Mouse (Mus musculus): ENCODE measurements around the gene Tmprss5.

Gene Tmprss5

DNA sequence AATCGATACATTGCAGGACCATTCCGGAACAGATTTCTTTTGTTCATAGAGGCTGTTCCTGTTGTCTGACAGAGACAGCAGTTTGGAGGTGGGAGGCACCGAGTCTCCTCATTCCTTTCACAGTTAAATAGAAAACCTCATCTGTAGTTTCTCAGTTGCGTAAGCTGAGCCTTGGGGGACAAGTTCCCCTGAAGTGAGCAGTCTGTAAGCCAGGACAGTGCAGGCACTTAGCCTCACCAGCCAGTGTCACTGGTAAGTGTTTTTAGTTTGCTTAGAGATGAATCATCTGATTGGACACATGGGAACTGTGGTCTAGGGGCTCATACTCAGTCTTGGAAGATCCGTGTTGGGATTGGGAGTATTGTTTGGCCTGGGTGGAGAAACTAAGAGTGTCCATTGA is at the start of gene Tmprss5:
Tmprss5 (plus strand) TSS at position 154 of the 400 bp plus-strand sequence.
- no peak for DNase-seq

- DNase-seq = no peak
Measured at GRCm38 (mm10) chr9:49034764-49035163, 46.3 kb upstream of the Tmprss5 start.

- DNase-seq = no peak
Measured at GRCm38 (mm10) chr9:49050901-49051300, 30.2 kb upstream of the Tmprss5 start.

DNA sequence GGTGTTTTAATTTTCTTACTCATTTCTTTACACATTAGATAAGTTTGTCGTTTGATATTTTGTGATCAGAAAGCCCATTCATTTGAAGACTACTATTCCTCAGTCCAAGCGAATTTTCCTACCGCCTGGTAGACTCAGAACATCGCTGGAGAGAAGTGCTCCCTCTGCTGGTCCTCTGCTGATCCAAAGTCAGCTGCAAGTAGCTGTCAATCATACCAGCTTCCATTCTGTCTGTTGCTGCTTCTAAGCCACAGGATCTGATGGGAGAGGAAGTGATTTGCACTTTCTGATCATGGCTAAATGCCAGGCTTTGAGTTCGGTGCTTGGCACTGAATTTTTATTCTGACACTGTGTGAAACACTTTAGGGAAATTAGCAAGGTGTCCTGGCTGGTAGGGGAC is 29.7 kb upstream of the Tmprss5 start:
- peak in 1 of 2 experiments; percentile 16 for DNase-seq

GRCm38 (mm10) chr9:49054028-49054427 is 27.0 kb upstream of the Tmprss5 start:
- no peak for DNase-seq

DNA sequence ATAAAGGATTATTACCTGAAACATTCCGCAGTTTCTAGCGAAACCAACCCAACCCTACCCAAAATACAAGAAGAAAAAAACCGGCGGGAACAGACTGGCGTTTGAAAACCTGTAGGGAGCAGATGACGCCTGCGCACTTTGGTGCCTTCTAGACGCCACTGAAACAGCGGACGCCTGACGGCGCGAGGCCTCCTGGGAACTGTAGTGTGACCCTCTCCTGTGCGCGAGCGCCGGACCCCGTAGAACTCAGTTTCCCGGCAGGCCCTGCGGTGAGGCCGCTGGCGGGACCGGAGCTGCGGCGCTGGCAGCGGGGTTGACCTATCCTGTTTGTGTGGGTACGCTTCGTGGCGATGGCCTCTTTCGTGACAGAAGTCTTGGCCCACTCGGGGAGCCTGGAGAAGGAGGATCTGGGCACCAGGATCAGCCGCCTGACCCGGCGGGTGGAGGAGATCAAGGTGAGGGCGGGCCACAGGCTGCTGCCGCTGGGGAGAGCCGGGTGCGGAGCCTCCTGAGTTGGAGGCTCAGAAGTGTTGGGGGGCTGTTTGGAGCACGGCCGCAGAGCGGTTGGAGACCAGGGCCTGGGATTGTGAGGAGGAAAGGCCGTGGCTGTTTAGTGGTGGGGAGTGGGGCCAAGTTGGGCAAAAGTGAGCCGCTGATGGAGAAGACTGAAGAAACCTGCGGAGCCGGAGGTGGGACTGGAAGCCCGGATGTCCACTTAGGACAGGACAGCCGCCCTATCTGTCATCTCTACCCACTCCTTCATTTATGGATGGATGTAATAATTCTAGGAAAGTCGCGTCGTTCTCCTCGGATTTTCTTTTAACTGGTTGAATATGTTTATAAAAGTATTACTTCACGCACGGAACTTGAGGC is 25.5 kb upstream of the Tmprss5 start, which contains the start of gene Zw10:
Zw10 (plus strand) TSS at position 281 of the 873 bp plus-strand sequence.
- DNase-seq = peak; percentile 91 to 93

DNA sequence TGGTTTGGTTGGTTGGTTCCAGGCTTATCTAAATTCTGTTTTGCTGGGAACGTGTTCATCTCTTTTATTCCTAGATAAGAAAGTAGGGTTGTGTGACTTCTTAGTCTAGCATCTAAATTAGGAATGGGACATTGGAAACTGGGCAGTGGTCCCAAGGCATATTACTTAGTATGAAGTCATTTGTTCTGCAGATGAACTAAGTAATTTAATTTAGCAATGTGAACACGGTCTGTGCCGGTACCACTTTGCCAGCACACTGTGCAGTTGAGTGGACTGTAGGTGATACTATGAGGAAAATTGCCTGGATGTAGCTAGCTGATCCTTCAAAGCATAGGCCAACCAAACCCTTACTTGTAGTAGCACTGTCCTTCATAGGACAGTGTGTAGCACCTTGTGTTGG is 4.2 kb upstream of the Tmprss5 start:
- no peak for DNase-seq

GRCm38 (mm10) chr9:49081561-49081960 is 501 bp downstream of the Tmprss5 start:
- DNase-seq = no peak

DNA sequence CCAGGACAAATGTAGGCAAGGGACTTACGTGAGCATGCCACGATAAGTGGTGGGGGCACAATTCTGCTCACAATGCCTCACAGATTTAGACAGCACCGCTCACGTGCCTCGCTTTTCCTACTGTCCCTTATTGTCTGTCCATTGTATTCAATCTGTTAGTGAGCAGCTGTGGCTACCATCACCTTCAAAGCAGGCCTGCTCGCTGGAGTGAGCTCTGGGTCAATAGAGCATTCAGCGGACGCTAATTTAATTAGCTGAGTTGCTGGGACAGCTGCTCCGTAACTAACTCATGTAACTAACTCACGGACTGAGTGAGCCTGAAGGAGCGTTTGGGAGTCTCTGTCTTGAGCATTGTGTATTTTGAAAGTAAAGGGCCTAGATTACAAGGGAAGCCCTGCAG is 6.3 kb downstream of the Tmprss5 start:
- no peak for DNase-seq

DNA sequence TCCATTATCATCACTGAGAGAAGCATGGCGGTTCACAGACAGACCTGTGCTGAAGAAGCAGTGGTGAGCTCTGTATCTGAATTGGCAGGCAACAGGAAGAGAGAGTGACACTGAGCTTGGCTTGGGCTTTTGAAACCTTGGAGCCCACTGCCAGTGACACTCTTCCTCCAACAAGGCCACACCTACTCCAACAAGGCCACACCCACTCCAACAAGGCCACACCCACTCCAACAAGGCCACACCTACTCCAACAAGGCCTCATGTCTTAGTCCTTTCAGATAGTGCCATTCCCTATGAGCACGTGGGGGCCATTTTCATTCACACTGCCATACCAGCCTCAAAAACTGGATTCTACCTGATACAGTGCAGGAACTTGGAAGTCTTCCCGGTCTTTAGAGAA is 17.8 kb downstream of the Tmprss5 start:
- DNase-seq = no peak

GRCm38 (mm10) chr9:49102328-49102727 is 21.3 kb downstream of the Tmprss5 start:
- DNase-seq = no peak

DNA sequence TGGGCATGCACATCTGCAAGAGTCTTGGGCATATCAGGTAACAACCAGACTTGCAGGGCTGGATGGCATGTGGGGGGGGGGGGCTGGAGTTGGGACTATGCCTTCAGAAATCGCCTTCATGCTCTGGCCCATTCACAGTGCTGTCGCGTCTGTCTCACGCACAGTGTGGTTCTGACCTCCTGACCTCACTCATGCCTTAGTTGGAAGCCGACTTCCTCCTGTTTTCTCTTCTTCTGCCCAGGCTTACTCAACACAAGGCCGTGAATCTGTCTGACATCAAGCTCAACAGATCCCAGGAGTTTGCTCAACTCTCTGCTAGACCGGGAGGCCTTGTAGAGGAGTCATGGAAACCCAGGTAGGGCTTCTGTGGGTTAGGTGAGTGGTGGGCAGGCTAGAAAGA is 28.0 kb downstream of the Tmprss5 start:
- DNase-seq = no peak

DNA sequence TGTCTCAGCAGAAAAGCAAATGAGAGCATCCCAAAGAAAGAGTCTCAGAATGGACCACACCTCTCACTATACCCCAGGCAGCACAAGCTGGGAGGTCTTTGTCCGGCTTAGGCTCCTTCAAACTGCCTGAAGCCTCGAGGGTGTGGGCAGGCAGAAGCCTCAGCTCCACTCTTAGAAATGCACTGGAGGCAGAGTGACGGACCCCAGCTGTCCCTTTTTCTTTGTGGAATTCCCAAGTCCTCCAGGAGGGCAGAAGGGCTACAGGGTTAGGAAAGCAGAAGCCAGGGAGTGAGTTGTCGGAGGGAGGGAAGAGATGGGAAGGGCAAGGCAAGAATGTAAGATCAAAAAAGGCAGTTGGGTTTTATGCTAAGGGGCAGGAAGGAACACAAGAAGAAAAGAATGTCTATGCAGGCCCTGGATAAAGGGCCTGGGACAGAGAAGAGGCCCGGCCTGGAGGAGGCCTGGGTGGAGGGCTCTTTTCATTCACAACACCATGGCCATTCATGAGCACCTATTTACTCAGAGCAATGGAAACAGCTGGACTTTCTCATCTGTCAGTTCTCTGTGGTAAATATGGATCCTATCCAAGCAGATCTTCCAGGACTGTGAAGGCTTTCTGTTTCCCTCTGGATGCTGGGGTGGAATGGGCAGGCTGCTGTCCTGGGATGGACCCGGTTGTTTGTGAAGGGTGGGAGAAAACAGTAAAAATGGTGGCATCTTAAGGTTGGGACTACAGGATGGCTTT is 29.6 kb downstream of the Tmprss5 start:
- DNase-seq = no peak

GRCm38 (mm10) chr9:49111296-49111695 is 30.2 kb downstream of the Tmprss5 start:
- no peak for DNase-seq

DNA sequence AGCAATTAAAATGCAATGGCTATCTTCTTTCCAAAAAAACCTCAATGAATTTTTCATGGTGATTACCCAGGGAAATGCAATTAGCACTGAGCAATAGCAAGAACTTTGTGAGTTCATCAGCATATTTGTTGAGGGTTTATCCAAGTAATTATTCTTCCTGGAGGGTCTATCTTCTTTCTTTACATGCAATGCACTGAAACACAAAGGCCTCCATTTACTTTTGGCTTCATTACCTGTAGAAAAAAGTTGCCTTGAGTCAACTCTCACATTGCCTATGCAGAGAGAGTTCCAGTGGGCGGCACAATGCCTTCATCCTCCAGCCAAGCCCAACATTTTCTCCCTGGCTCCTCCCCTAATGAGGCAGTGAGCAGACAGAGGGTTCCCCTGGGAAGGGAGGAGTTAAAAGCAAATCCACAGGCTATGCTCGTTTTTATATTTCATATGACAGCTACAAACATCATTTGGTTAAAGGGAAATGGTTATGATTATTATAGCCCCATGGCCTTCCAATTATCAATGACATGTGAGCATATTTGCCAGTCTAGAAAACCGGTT is 37.3 kb downstream of the Tmprss5 start:
- DNase-seq = no peak

- no peak for DNase-seq
Measured at GRCm38 (mm10) chr9:49119759-49120158, 38.7 kb downstream of the Tmprss5 start.

DNA sequence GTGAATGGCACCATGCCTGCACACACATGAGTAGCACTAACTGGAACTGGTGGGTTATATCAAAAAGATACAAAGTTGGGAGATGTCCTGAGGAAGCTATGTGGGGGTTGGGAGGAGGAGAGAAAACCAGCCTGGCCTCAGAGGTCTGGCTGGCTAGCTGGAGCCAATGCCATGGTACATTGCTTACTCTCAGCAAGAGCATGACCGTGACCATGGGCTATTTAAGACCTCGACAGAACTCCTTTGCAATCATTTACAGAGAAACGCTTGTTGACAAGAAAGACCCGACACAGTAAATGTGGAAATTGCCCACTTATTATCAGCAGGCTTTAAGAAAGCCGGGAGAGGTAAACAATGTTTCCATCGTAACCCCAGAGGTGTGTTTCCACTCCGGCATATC is 44.6 kb downstream of the Tmprss5 start:
- DNase-seq = no peak

DNA sequence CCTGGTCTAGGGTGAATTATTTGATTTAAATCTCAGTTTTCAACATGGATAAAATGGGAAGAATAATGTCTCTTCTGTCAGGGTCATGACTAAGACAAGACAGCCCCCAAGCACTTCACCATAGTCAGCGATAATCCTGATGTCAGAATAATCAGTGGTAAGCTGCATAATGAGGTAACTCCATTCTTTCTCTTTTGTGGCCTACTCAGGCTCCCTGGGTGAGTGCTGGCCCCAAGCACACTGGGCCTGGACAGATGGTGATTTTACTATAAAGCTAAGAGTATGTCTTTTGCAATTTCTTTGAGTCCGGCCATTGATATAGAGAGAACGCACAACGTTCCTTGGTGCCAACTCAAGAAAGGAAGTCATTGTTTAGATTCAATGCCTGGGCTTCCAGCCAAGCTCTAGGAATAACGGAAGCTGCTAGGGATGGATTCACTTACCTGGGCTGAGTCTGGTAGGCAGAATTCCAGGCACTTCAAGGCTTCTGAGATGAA is 49.5 kb downstream of the Tmprss5 start:
- DNase-seq = no peak

GRCm38 (mm10) chr9:49143841-49144240 is 62.8 kb downstream of the Tmprss5 start:
- no peak for DNase-seq

- DNase-seq = no peak
Measured at GRCm38 (mm10) chr9:49145776-49146175, 64.7 kb downstream of the Tmprss5 start.

DNA sequence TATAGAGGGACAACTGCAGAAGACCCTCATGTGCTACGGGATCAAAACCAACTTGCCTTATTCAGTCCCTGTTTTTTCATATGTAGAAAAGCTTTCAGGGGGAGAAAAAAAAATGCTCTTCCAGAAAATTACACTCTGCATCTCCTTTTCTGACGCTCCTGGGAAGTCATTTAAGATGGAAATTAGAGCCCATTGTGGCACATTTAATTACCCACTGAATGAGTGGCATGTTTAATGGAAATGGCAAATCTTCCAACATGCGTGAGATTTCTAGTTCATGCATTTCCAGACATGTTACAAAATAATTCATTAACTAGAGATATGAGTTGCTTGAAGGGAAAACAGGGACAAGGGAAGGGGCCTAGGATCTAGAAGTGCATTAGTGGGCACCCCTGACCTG is 66.0 kb downstream of the Tmprss5 start:
- no peak for DNase-seq

Data from thymus, adult 18-20 months (tissue).